Mouse (Mus musculus): ENCODE measurements around the gene Cfap77.

GRCm38 (mm10) chr2:28915104-28915738, 139.6 kb downstream of the Cfap77 start:
- TF ChIP-seq POLR2AphosphoS5 (IDR thresholded peaks at IDR 0.05; ENCODE audit: insufficient replicate concordance, low read depth, low read length) (no peak), CTCF (IDR thresholded peaks at IDR 0.05; ENCODE audit: low read depth, low read length) (no peak), TAL1 (conservative IDR thresholded peaks at IDR 0.05; ENCODE audit: low read depth, low read length) (no peak)
